Mouse (Mus musculus) cerebellum, adult 2 months (tissue): Measurements from ENCODE around the gene Kif16b. TPM values are rescaled to one million over a fixed set of nuclear protein-coding genes. Genes with fewer than 3 reads are reported as not detected.

Source experiments
- DNase-seq, 2 experiments: peaks; one replicate each; pipeline ENCODE4 v3.0.0; 2021
- H3K27ac ChIP-seq: fragments of 200-500 bp; 2 replicates; pipeline ENCODE4 v1.5.1; 2012; ENCODE audit warnings: low read length, control low read depth, inconsistent platforms; ENCODE audit not compliant: insufficient read depth
- H3K27me3 ChIP-seq: fragments of 200-500 bp; 2 replicates; pipeline ENCODE4 v1.6.1; 2012; ENCODE audit warnings: inconsistent platforms, mild to moderate bottlenecking, low read length, moderate library complexity; ENCODE audit not compliant: control insufficient read depth, insufficient read depth
- H3K4me1 ChIP-seq: fragments of 200-500 bp; 2 replicates; pipeline ENCODE4 v1.6.1; 2011; ENCODE audit warnings: low read length; ENCODE audit not compliant: control insufficient read depth, insufficient read depth
- H3K4me3 ChIP-seq: fragments of 200-500 bp; replicated peaks from 2 replicates; pipeline ENCODE3; 2011; ENCODE audit warnings: mild to moderate bottlenecking, low read depth, low read length, control low read depth; ENCODE audit not compliant: insufficient read depth
- CTCF ChIP-seq: fragments of 200-500 bp; IDR thresholded peaks from 2 replicates; pipeline ENCODE4 v1.5.1; 2011; ENCODE audit warnings: low read depth, mild to moderate bottlenecking, control low read depth, low read length, moderate library complexity, borderline replicate concordance; ENCODE audit not compliant: insufficient read depth
- POLR2A ChIP-seq: fragments of 200-500 bp; IDR thresholded peaks from 2 replicates; pipeline ENCODE4 v1.6.1; 2011; ENCODE audit warnings: low read length, control low read depth, borderline replicate concordance; ENCODE audit not compliant: insufficient read depth
- WGBS: fragments of 180-500 bp; shearing (Covaris S2); methylation state at CpG from one replicate; pipeline ENCODE4 v1.1.7; 2018; 5-methylcytosine and 5-hydroxymethylcytosine counted together
- polyA plus RNA-seq: library from polyadenylated mRNA; depleted of rRNA; stranded (reverse); fragments of >200 nt; gene quantifications from 2 replicates; pipeline ENCODE4 v1.2.3, GENCODE M21; 2012

Kif16b gene
- polyA plus RNA-seq, 1 experiment = 7.5 TPM

DNA sequence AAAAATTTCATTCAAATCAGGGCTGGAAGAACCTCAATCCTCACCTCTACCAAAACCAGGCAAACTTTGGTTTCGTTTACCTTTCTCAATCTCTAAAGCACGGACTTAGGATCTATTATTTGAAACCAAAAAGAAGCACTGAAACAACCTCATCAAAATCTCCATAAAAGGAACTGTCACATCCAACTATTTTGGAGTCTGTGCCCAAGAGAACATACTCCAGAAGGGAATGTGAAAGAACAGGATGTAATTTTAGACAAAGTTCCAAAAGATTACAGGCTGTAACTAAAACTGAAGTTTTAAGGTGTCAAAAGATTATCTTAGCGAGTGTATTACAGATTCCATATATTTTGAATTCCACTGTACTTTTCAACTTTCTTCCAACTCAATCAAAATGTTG is 232.9 kb downstream of the Kif16b start:
- TF ChIP-seq POLR2A (no peak), CTCF (no peak)
- WGBS = 93% methylated on average over 3 of the region's 3 CpGs

DNA sequence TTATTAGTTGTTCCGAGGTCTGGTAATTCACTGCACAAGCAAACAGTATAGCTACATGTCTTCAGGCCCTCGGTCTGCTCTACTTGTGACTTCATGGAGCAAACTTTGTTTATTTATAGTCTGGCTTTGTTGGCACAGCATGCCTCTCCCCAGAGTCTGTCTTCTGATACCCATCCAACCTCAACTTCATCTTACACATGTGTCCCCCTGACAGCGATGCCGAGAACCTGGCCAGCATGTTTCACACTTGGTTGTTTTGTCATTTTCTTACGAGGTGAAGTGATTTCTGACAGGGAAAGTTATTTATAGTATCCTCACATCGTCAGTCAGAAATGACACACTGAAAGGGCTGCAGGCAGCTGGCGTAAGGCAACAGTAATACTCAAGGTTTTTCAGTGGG is 249.7 kb downstream of the Kif16b start:
- H3K27me3 ChIP-seq = no peaks in the 10 kb centered on the region
- no peak overlapping the region for H3K4me3 ChIP-seq
- H3K4me1 ChIP-seq = no peaks in the 10 kb centered on the region
- WGBS = 45% methylated on average over 7 of the region's 7 CpGs
- no peak overlapping the region for H3K27ac ChIP-seq
- TF ChIP-seq CTCF (no peak), POLR2A (no peak)
- DNase-seq = no peak

More for the DNA sequence above, 232.9 kb downstream of the Kif16b start:
- no peak for DNase-seq
- H3K27me3 ChIP-seq = no peaks in the 10 kb centered on the region
- no peak overlapping the region for H3K4me3 ChIP-seq
- H3K27ac ChIP-seq = no peak overlapping the region
- H3K4me1 ChIP-seq = no peaks in the 10 kb centered on the region

- H3K27me3 ChIP-seq = no peaks in the 10 kb centered on the region
- H3K4me3 ChIP-seq = no peak overlapping the region
- 73% methylated on average over 8 of the region's 8 CpGs for WGBS
- DNase-seq = no peak
- H3K4me1 ChIP-seq = no peaks in the 10 kb centered on the region
- no peak overlapping the region for H3K27ac ChIP-seq
- TF ChIP-seq POLR2A (no peak), CTCF (no peak)
Observed at GRCm38 (mm10) chr2:142648023-142648453, 253.3 kb downstream of the Kif16b start.

DNA sequence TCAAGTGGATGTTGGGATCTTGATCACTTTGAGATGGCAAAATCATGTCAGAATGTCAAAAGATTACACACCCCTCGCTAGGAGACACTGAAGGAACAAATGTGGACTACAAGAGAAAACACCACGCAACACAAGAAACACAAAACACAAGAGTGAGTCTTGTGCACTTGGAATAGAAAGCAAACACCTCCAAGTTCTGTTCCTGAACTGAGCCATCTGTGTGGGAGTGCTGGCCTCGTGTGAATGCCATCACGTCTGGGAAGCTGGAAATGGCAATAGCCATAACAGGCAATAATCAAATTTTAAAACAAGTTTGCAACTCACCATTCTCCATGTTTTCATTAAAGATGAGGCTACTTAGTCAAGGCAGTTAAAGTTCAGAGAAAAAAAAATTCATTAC is 254.5 kb downstream of the Kif16b start:
- 88% methylated on average over 4 of the region's 4 CpGs for WGBS
- H3K4me3 ChIP-seq = no peak overlapping the region

DNA sequence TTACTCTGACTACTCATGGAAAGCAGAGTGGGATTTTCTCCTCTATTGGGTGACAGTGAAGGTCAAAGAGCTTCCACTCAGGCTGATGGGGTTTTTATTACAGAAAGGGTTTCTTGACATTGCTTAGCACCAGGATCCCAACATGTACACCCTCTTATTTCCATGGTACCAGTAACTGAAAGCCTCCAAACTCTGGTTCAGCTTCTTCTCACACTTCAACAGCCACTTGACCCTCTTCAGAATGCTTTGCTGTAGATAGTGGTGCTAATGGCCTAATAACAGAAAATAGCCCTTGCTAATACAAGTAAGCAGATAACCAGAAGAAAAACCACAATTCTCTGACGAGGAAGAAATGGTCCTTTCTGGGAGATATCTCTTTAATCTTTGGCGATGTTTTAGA is 259.6 kb downstream of the Kif16b start:
- DNase-seq = no peak
- 96% methylated on average over 2 of the region's 2 CpGs for WGBS
- Histone ChIP-seq H3K27ac (no peak overlapping the region), H3K4me1 (no peaks in the 10 kb centered on the region), H3K27me3 (no peaks in the 10 kb centered on the region), H3K4me3 (no peak overlapping the region)
- TF ChIP-seq CTCF (no peak), POLR2A (no peak)

More for the DNA sequence above, 254.5 kb downstream of the Kif16b start:
- no peak for DNase-seq
- Histone ChIP-seq H3K27ac (no peak overlapping the region), H3K27me3 (no peaks in the 10 kb centered on the region), H3K4me1 (no peaks in the 10 kb centered on the region)
- TF ChIP-seq POLR2A (no peak), CTCF (no peak)

DNA sequence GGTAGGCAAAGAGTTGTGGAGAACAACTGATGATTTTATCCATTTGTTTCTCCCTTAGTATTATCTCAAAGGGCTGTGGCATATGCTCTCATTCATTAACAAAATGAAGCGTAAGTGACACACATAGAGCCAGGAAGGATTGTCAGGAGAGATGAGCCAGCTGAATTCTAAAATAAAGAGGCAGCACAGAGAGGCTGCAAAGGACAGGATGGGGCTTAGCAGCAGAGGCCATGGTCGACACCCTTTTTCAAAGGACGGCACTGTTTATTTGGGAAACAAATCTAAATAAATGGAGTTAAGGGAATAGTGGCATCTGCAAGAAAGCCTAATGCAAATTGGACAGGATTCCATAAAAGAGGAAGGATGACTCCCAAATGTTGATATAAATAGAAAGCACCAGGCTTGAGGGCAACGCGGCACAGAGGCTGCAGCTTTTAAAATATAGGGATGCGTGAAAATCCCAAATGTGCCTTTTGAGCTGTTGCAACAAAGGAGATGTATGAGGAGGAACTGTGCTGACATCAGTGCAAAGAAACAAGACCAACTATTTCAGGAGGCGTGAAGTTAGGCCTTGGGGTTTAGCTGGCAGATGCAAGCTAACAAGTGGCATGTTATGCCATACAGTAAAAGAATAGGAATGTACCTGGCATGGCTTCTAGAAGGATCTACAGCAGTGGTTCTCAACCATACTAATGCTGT is 265.6 kb downstream of the Kif16b start:
- WGBS = 27% methylated on average over 7 of the region's 7 CpGs
- H3K4me3 ChIP-seq = no peak overlapping the region
- no peaks in the 10 kb centered on the region for H3K4me1 ChIP-seq
- DNase-seq = peak; percentile 25 to 59
- no peaks in the 10 kb centered on the region for H3K27me3 ChIP-seq
- H3K27ac ChIP-seq = no peak overlapping the region
- no peak for TF ChIP-seq CTCF
- no peak for TF ChIP-seq POLR2A

DNA sequence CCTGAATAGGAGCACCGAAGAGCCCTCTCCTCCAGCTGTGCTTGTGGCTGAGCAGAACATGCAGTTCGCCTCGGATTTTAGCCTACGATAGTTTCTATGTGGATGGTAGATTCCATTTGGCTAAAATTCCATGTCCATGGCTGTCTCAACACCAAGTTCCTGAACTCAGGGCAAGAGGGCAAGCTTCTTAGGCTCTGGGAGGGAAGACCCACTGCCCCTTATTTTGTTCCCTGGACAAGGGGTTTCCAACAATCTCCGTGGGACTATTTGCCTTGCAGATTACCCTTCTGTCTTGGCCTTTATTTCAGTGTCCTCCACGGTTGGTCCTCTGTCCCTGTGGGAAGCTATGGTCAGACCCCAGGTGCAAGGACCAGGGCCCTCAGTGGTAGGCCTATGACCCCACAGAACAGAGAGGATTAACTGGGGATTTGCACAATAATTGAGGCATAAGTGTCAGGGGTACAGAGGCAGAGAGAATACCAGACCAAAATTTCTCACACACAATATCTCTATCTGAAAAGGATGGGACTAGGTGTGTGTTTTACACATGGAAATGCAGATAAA is 267.3 kb downstream of the Kif16b start:
- Histone ChIP-seq H3K4me1 (no peaks in the 10 kb centered on the region), H3K27ac (no peak overlapping the region), H3K4me3 (no peak overlapping the region), H3K27me3 (no peaks in the 10 kb centered on the region)
- no peak for DNase-seq
- 91% methylated on average over 6 of the region's 6 CpGs for WGBS
- TF ChIP-seq POLR2A (no peak), CTCF (no peak)
